Mouse (Mus musculus) limb, embryonic 14.5 days (tissue): Measurements from ENCODE around the gene Kif1a. TPM values are rescaled to one million over a fixed set of nuclear protein-coding genes. Genes with fewer than 3 reads are reported as not detected.

ENCODE experiments used
- ATAC-seq: fragments of 200-750 bp; cut with Nextera tagmentation; 2 replicates; pipeline ENCODE4 v1.8.0; 2017; ENCODE audit warnings: low read depth, moderate number of reproducible peaks, moderate TSS enrichment; ENCODE audit not compliant: low FRiP score
- DNase-seq: peaks from one replicate; pipeline ENCODE4 v3.0.0-alpha.2; 2015; ENCODE audit warnings: low spot score
- H3K27ac ChIP-seq: fragments of 300-500 bp; sonication (generic); replicated peaks from 2 replicates; pipeline ENCODE4 v1.5.1; 2014; ENCODE audit warnings: low read depth, mild to moderate bottlenecking, low read length, moderate library complexity, mixed read lengths
- H3K27me3 ChIP-seq: fragments of 300-500 bp; sonication (generic); 2 replicates; pipeline ENCODE4 v1.6.1; 2014; ENCODE audit warnings: low read length, mixed read lengths; ENCODE audit not compliant: control insufficient read depth, insufficient read depth
- H3K36me3 ChIP-seq: fragments of 300-500 bp; sonication (generic); 2 replicates; pipeline ENCODE4 v1.6.1; 2014; ENCODE audit warnings: mild to moderate bottlenecking, low read length, moderate library complexity, mixed read lengths; ENCODE audit not compliant: control insufficient read depth, insufficient read depth
- H3K4me1 ChIP-seq: fragments of 300-500 bp; sonication (generic); 2 replicates; pipeline ENCODE4 v1.6.1; 2014; ENCODE audit warnings: antibody characterized with exemption, low read length, mixed read lengths; ENCODE audit not compliant: control insufficient read depth, insufficient read depth
- H3K4me2 ChIP-seq: fragments of 300-500 bp; sonication (generic); replicated peaks from 2 replicates; pipeline ENCODE4 v1.6.1; 2014; ENCODE audit warnings: low read depth, mild to moderate bottlenecking, low read length, moderate library complexity; ENCODE audit not compliant: severe bottlenecking
- H3K4me3 ChIP-seq: fragments of 300-500 bp; sonication (generic); replicated peaks from 2 replicates; pipeline ENCODE4 v1.5.1; 2014; ENCODE audit warnings: low read length
- H3K9ac ChIP-seq: fragments of 300-500 bp; sonication (generic); 2 replicates; pipeline ENCODE4 v1.6.1; 2014; ENCODE audit warnings: mild to moderate bottlenecking, low read depth, low read length, moderate library complexity; ENCODE audit not compliant: severe bottlenecking
- H3K9me3 ChIP-seq: fragments of 300-500 bp; sonication (generic); 2 replicates; pipeline ENCODE4 v1.6.1; 2016; ENCODE audit warnings: low read length; ENCODE audit not compliant: control insufficient read depth
- POLR2A ChIP-seq: fragments of 200-500 bp; IDR thresholded peaks from 2 replicates; pipeline ENCODE4 v1.8.0; 2012; ENCODE audit warnings: inconsistent platforms, mild to moderate bottlenecking, moderate library complexity, borderline replicate concordance; ENCODE audit not compliant: insufficient read depth, insufficient read length; ENCODE audit errors: extremely low read depth
- WGBS: fragments of 180-500 bp; shearing (Covaris S2); extraction: QIAGEN DNeasy Blood & Tissue Kit; methylation state at CpG from one replicate; pipeline ENCODE4 v1.1.7; 2014; 5-methylcytosine and 5-hydroxymethylcytosine counted together
- polyA plus RNA-seq, 2 experiments: library from polyadenylated mRNA; depleted of rRNA in 1 of 2; stranded (reverse) in 1 of 2; unstranded in 1 of 2; fragments of >200 nt; fragmentation: Nextera tagmentation in 1 of 2; extraction: Ambion mirVana in 1 of 2; gene quantifications; 2 replicates each; pipeline versions ENCODE4 v1.2.1 to v1.2.3; 2012 to 2014

Gene Kif1a
- polyA plus RNA-seq, 2 experiments = 8.1 to 17.5 TPM

DNA sequence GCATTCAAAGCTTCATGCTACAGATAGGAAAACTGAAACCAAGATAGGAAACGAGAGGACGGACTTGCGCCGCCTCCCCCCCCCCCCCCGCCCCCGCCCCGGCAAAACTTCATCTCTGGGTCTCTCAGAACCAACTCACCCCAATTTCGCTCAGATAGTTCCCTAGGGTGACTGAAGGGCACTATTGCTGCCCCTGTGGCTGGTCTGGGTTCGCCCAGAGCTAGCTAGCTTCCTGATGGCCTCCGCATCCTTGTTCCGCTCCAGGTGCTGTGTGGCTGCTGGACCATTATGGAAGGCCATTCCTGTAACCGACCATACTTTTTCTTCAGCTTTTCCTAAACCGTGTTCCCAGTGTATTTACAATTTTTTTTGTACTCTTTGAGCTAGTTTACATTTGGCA lies 13.7 kb upstream of the Kif1a start:
- 32% methylated on average over 11 of the region's 13 CpGs for WGBS
- DNase-seq (no peak), ATAC-seq (0 out of 2 replicates have a peak, but pooled peaks have one; percentile 10)
- H3K27me3 ChIP-seq = no peaks in the 10 kb centered on the region
- H3K27ac ChIP-seq = no peak overlapping the region
- H3K4me2 ChIP-seq = peak overlapping the region; percentile 59
- H3K9ac ChIP-seq = peak overlapping the region; percentile 52; the same call in 1 of the 2 replicates
- H3K4me3 ChIP-seq = peak overlapping the region; percentile 32
- no peak for TF ChIP-seq POLR2A
- 0 out of 2 replicates have a peak, but pooled peaks cover 3% of the 10 kb centered on the region for H3K4me1 ChIP-seq
- no peaks in the 10 kb centered on the region for H3K36me3 ChIP-seq
- H3K9me3 ChIP-seq = no peaks in the 10 kb centered on the region

DNA sequence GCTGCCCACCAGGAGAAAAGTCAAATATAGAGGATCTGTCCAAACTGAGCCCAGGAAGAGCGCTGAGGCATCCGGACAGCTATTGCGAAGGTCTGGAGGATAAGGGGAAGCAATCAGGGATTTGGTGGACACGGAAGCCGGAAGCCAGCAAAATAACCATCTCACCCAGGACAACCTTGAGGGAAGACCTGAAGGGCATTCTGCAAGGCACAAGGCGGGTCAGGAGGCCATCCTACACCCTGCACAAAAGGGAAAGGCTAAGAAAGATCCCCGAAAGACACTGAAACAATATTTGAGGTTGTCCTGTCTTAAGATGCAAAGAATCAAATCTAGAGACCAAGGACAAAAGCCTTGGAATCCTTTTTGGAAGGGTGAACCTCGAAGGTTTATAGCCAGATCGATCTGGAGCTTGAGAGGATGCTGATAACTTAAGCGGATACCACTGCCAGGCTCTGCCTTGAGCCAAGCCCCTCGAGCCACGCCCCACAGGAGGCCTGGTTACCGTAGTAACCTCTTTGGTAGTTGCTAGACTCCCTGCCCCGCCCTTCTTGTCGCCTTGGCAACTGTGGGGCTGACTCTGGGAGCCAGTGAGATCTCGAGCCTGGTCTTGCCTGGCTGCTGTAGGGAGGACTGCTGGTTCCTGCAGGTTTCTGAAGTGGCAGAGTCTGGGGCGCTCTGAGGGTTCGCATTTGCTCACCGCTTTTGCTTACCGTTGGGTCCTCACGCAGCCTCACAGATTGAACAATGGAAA lies 13.1 kb upstream of the Kif1a start:
- Histone ChIP-seq H3K36me3 (no peaks in the 10 kb centered on the region), H3K4me3 (peak overlapping the region; percentile 32), H3K27me3 (no peaks in the 10 kb centered on the region), H3K9ac (peak overlapping the region; percentile 52; the same call in 1 of the 2 replicates), H3K4me1 (0 out of 2 replicates have a peak, but pooled peaks cover 3% of the 10 kb centered on the region), H3K9me3 (no peaks in the 10 kb centered on the region), H3K27ac (no peak overlapping the region), H3K4me2 (peak overlapping the region; percentile 59)
- ATAC-seq = peak; percentile 98
- peak; percentile 92 for DNase-seq
- 27% methylated on average over 21 of the region's 21 CpGs for WGBS
- TF ChIP-seq POLR2A = peak; percentile 33; the same call in 1 of the 2 replicates

DNA sequence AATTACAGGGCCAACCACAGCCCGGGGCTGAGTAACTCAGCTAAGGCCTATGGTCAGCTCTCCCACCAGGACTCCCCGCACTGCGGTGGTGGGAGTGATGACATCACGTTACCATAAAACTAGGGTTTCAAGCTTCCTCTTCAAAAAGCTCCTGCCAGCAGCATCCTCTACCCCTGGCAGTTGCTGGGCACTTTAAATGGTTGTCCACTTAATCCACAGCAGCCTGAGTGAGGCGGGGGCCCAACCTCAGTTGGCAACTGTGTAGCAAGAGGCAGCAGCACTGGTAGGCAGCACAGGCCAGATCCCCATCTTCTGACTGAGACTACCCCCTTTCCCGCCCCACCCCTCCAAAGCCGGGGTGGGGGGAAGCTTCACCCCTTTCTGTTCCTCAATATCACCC lies 949 bp upstream of the Kif1a start:
- TF ChIP-seq POLR2A = no peak
- H3K4me2 ChIP-seq = no peak overlapping the region; the same call in 1 of the 2 replicates
- DNase-seq (no peak), ATAC-seq (no peak)
- no peak overlapping the region for H3K27ac ChIP-seq
- H3K27me3 ChIP-seq = peaks cover 38% of the 10 kb centered on the region
- no peaks in the 10 kb centered on the region for H3K36me3 ChIP-seq
- no peaks in the 10 kb centered on the region for H3K4me1 ChIP-seq
- 51% methylated on average over 7 of the region's 7 CpGs for WGBS
- no peak overlapping the region for H3K4me3 ChIP-seq
- H3K9ac ChIP-seq = no peak overlapping the region; the same call in 1 of the 2 replicates
- no peaks in the 10 kb centered on the region for H3K9me3 ChIP-seq

DNA sequence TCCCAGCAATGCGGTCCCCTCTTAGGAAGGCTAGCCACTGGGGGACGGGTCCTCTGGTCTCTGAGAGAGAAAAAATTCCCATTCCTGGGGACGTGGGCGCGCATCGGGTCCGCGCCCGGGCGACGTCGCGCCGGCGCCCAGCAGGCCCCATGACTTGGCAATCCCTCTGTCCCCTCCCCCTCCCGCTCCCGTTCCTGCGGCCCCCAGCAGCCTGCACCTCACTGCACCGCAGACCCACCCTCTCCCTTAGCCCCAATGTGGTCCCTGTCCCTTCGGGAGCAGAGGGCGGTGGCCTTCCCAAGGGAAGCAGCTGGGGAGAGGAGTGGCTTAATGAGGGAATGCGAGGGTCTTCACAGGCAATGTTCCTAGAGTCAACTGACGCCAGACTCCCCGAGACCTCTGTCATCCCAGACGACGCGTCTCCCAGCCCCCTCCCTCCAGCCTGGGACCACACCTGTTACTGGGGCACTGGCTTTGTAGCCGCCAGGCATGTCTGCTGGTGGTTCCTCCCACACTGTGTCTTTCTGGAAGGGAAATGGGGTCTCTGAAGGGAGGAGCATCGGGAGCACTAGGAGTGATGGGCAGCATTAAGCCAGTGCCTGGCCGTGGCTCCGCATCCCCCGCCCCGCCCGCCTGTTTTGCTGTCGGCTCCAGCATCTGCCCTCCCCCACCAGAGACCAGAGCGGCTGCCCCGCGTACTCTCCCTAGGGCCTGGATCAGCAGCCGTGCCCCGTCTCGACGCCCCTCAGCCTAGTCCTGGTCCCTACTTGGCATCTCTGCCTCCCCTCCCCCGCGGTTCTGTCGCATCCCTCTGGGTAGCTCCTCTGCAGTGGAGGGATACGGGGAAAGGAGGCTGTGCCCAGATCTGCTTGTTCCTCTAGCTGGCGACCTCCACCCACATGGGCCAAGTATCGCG lies 917 bp downstream of the Kif1a start:
- peak; percentile 53 for ATAC-seq
- no peaks in the 10 kb centered on the region for H3K4me1 ChIP-seq
- no peak overlapping the region for H3K27ac ChIP-seq
- no peaks in the 10 kb centered on the region for H3K9me3 ChIP-seq
- H3K4me2 ChIP-seq = peak overlapping the region; percentile 99
- TF ChIP-seq POLR2A = no peak
- peak overlapping the region; percentile 52 for H3K9ac ChIP-seq
- WGBS = under 1% methylated on average over 44 of the region's 49 CpGs
- H3K4me3 ChIP-seq = peak overlapping the region; percentile 54
- H3K36me3 ChIP-seq = no peaks in the 10 kb centered on the region
- no peak for DNase-seq
- H3K27me3 ChIP-seq = peaks cover 38% of the 10 kb centered on the region

DNA sequence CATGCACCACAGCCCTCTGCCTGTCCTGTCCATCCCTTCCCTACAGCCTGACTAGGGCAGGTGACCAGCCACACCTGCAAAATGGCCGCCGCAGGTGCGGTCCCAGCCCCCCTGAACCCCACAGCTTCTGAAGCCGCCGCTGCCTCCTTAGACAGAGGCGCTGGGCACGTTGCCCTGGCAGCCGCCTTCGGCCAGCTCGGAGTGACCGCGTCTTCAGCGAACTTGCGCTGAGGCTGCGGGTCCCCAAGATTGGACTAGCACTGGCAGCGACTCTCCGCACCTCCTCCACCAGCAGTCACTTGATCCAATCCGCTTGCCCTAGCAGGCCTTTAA lies 1.5 kb downstream of the Kif1a start:
- WGBS = 4% methylated on average over 18 of the region's 18 CpGs
- Histone ChIP-seq H3K27ac (no peak overlapping the region), H3K4me1 (no peaks in the 10 kb centered on the region), H3K27me3 (peaks cover 38% of the 10 kb centered on the region), H3K9me3 (no peaks in the 10 kb centered on the region), H3K9ac (peak overlapping the region; percentile 52), H3K36me3 (no peaks in the 10 kb centered on the region), H3K4me3 (peak overlapping the region; percentile 54), H3K4me2 (peak overlapping the region; percentile 99)
- DNase-seq (no peak), ATAC-seq (no peak)
- no peak for TF ChIP-seq POLR2A
